Mouse (Mus musculus) E14TG2a.4 (cell line): ENCODE data around the gene Gemin6.
"Not testable (repeated sequence)": the region's sequence is repeated elsewhere in the genome, so short reads cannot be mapped to it uniquely, and the experiment has no call there.

Experiments
- H3K27me3 ChIP-seq: 2 replicates; pipeline ENCODE4 v1.6.1; 2014; ENCODE audit warnings: low read length, control low read depth; ENCODE audit not compliant: insufficient read depth
- H3K36me3 ChIP-seq: 2 replicates; pipeline ENCODE4 v1.6.1; 2014; ENCODE audit warnings: low read length, control low read depth; ENCODE audit not compliant: insufficient read depth
- H3K4me1 ChIP-seq: replicated peaks from 2 replicates; pipeline ENCODE4 v1.6.1; 2014; ENCODE audit warnings: low read depth, low read length, control low read depth
- H3K4me3 ChIP-seq: replicated peaks from 2 replicates; pipeline ENCODE4 v1.5.1; 2014; ENCODE audit warnings: mild to moderate bottlenecking, low read length
- H3K9me3 ChIP-seq: 2 replicates; pipeline ENCODE4 v1.6.1; 2014; ENCODE audit warnings: low read length, control low read depth
- CTCF ChIP-seq: conservative IDR thresholded peaks from 2 replicates; pipeline ENCODE4 v1.5.1; 2014; ENCODE audit warnings: low read length
- NANOG ChIP-seq: IDR thresholded peaks from 2 replicates; pipeline ENCODE4 v1.6.1; 2014; ENCODE audit warnings: borderline replicate concordance, low read length, mixed read lengths
- POU5F1 ChIP-seq: IDR thresholded peaks from 2 replicates; pipeline ENCODE4 v1.6.1; 2014; ENCODE audit warnings: low read length, borderline replicate concordance

The Gemin6 gene

GRCm38 (mm10) chr17:80223829-80224228 is 412 bp upstream of the Gemin6 start:
- H3K4me3 ChIP-seq, result peak overlapping the region; percentile 87
- H3K36me3 ChIP-seq, result peaks cover 31% of the 10 kb centered on the region
- H3K4me1 ChIP-seq, result peaks cover 30% of the 10 kb centered on the region
- TF ChIP-seq NANOG (no peak), POU5F1 (no peak), CTCF (no peak)
- H3K9me3 ChIP-seq, result no peaks in the 10 kb centered on the region
- no peaks in the 10 kb centered on the region for H3K27me3 ChIP-seq

GRCm38 (mm10) chr17:80225142-80225541 is 901 bp downstream of the Gemin6 start:
- Histone ChIP-seq H3K4me1 (peaks cover 30% of the 10 kb centered on the region), H3K36me3 (peaks cover 42% of the 10 kb centered on the region), H3K4me3 (peak overlapping the region; percentile 87)
- not testable (repeated sequence) for H3K27me3 ChIP-seq, H3K9me3 ChIP-seq

- Histone ChIP-seq H3K4me3 (no peak overlapping the region), H3K27me3 (no peaks in the 10 kb centered on the region), H3K9me3 (no peaks in the 10 kb centered on the region), H3K36me3 (peaks cover 51% of the 10 kb centered on the region), H3K4me1 (peaks cover 54% of the 10 kb centered on the region)
- TF ChIP-seq NANOG (no peak), POU5F1 (no peak), CTCF (no peak)
These were observed 5.2 kb downstream of the Gemin6 start for GRCm38 (mm10) chr17:80229396-80229795.

- no peak for TF ChIP-seq CTCF
- TF ChIP-seq POU5F1, result no peak
- no peak for TF ChIP-seq NANOG
- peaks cover 47% of the 10 kb centered on the region for H3K4me1 ChIP-seq
- no peaks in the 10 kb centered on the region for H3K27me3 ChIP-seq
- no peaks in the 10 kb centered on the region for H3K9me3 ChIP-seq
- no peak overlapping the region for H3K4me3 ChIP-seq
- H3K36me3 ChIP-seq, result peaks cover 19% of the 10 kb centered on the region
These were observed 9.6 kb downstream of the Gemin6 start for GRCm38 (mm10) chr17:80233844-80234243.

GRCm38 (mm10) chr17:80234376-80234775 is 10.1 kb downstream of the Gemin6 start:
- Histone ChIP-seq H3K9me3 (no peaks in the 10 kb centered on the region), H3K4me1 (peaks cover 47% of the 10 kb centered on the region), H3K36me3 (peaks cover 19% of the 10 kb centered on the region), H3K27me3 (no peaks in the 10 kb centered on the region), H3K4me3 (no peak overlapping the region)
- TF ChIP-seq POU5F1, result no peak
- TF ChIP-seq NANOG, result no peak
- TF ChIP-seq CTCF, result no peak

- Histone ChIP-seq H3K27me3 (no peaks in the 10 kb centered on the region), H3K4me1 (peaks cover 47% of the 10 kb centered on the region), H3K36me3 (peaks cover 22% of the 10 kb centered on the region), H3K9me3 (no peaks in the 10 kb centered on the region), H3K4me3 (no peak overlapping the region)
- TF ChIP-seq CTCF, result no peak
- TF ChIP-seq NANOG, result no peak
- no peak for TF ChIP-seq POU5F1
These were observed 11.2 kb downstream of the Gemin6 start for GRCm38 (mm10) chr17:80235477-80235876.

- H3K4me1 ChIP-seq, result peaks cover 38% of the 10 kb centered on the region
- H3K36me3 ChIP-seq, result peaks cover 24% of the 10 kb centered on the region
- no peaks in the 10 kb centered on the region for H3K9me3 ChIP-seq
- TF ChIP-seq NANOG, result no peak
- TF ChIP-seq POU5F1, result no peak
- no peak for TF ChIP-seq CTCF
- H3K27me3 ChIP-seq, result no peaks in the 10 kb centered on the region
- H3K4me3 ChIP-seq, result no peak overlapping the region
These were observed 12.6 kb downstream of the Gemin6 start for GRCm38 (mm10) chr17:80236805-80237204.

GRCm38 (mm10) chr17:80237475-80237874 is 13.2 kb downstream of the Gemin6 start:
- Histone ChIP-seq H3K9me3 (no peaks in the 10 kb centered on the region), H3K4me1 (peaks cover 37% of the 10 kb centered on the region), H3K36me3 (peaks cover 31% of the 10 kb centered on the region), H3K4me3 (no peak overlapping the region), H3K27me3 (no peaks in the 10 kb centered on the region)
- TF ChIP-seq CTCF (no peak), POU5F1 (no peak), NANOG (no peak)

GRCm38 (mm10) chr17:80241594-80241993 is 17.4 kb downstream of the Gemin6 start:
- Histone ChIP-seq H3K9me3 (no peaks in the 10 kb centered on the region), H3K27me3 (no peaks in the 10 kb centered on the region), H3K4me3 (no peak overlapping the region), H3K36me3 (peaks cover 72% of the 10 kb centered on the region), H3K4me1 (peaks cover 19% of the 10 kb centered on the region)
- TF ChIP-seq POU5F1, result no peak
- peak; percentile 13; the same call in 1 of the 2 replicates for TF ChIP-seq CTCF
- TF ChIP-seq NANOG, result no peak
